Mouse (Mus musculus): ENCODE data around the gene Cd276. TPM values are rescaled to one million over a fixed set of nuclear protein-coding genes. Genes with fewer than 3 reads are reported as not detected.
"Not testable (repeated sequence)": the region's sequence is repeated elsewhere in the genome, so short reads cannot be mapped to it uniquely, and the experiment has no call there.

The Cd276 gene
- 53.6 and 55.8 TPM in 2 replicates for polyA plus RNA-seq (2015; fragmentation: Nextera tagmentation; extraction: Ambion mirVana)

DNA sequence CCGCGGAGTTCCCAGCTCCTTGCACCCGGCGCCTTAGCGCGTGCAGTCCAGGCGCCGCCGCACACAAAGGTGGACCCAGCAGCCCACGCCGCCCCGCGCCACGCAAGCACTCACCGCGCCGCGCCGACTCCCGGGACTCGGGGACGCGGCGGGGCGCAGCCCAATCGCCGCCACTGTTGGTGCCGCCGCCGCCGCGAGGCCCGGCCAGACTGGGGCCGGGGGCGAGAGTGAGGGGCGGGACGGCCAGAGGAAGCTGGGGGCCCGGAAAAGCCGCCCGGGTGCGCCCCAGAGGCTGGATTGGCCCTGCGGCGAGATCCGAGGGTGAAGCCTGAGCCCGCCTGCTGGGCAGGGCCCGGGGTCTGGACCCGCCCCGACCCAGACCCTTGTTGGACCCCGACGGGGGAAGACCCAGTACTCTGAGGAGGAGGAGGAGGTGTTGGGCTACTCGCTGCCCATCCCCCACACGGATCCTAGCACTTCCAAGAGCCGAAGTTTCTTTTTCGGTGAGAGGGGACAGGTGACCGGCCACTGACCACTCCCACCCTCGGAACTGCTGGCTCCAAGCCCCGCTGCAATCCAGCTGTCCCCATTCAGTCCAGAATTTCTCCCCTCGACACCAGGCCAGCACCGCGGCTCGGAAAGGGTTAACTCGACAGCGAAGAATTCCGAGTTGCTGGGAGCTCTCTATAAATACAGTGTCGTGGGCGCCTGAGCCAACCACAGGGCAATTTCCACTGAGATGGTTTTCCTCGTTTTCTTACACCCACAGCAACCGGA is at the start of gene Cd276:
Gene Cd276, minus strand, starts transcription at position 530 of the 777 bp plus-strand sequence.
- ATAC-seq (ENCODE audit: insufficient number of reproducible peaks, low FRiP score, low TSS enrichment, low read depth) = peak; percentile 79
- under 1% methylated on average over 68 of the region's 68 CpGs for WGBS
- H3K4me1 ChIP-seq = peaks cover 36% of the 10 kb centered on the region
- peak within 1 kb of the TSS; percentile 89 for H3K9ac ChIP-seq
- H3K36me3 ChIP-seq = no peaks in the 10 kb centered on the region
- no peaks in the 10 kb centered on the region for H3K27me3 ChIP-seq
- H3K4me2 ChIP-seq (replicated peaks) = peak within 1 kb of the TSS; percentile 86
- H3K27ac ChIP-seq (replicated peaks) = peak within 1 kb of the TSS; percentile 96
- no peaks in the 10 kb centered on the region for H3K9me3 ChIP-seq (replicated peaks)
- H3K4me3 ChIP-seq (replicated peaks) = peak within 1 kb of the TSS; percentile 84

DNA sequence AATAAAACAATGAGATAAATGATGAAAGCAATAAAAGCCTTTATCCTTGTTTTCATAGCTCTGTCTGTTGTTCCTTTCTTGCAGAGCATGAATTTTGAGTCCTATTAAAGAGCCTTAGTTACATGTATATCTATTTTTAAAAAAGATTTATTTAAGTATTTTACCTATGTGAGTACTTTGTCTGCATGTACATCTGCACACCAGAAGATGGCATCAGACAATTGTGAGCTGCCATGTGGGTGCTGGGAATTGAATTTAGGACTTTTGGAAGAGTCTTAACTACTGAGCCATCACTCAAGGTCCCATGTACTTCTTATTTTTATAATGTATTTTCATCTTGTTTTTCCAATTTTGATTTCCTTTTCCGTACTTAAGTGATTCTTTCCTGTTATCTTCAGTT is 40.1 kb upstream of the Cd276 start:
- no peak for ATAC-seq (ENCODE audit: insufficient number of reproducible peaks, low FRiP score, low TSS enrichment, low read depth)
- Histone ChIP-seq H3K4me3 (replicated peaks) (no peak overlapping the region), H3K27me3 (no peaks in the 10 kb centered on the region), H3K27ac (replicated peaks) (no peak overlapping the region), H3K36me3 (no peaks in the 10 kb centered on the region), H3K9me3 (replicated peaks) (no peaks in the 10 kb centered on the region), H3K4me2 (replicated peaks) (no peak overlapping the region), H3K9ac (no peak overlapping the region), H3K4me1 (peaks cover 10% of the 10 kb centered on the region; the same call in 1 of the 2 replicates)
- 86% methylated on average over 1 of the region's 1 CpGs for WGBS

DNA sequence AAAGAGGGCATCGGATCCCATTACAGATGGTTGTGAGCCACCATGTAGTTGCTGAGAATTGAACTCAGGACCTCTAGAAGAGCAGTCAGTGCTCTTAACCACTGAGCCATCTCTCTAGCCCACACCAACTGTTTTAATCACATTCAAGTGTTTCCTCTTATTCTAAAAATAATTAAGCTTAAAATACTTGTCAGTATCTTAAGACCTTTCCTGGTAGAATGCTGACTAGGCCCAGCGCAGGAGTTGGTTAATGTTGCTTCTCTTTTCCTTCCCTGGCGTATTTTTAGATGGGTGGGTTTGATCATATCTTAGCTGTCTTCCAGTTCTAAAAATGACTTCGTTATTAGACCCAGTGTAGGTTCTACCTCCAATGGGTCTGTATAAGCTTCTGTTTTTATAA is 33.4 kb upstream of the Cd276 start:
- ATAC-seq (ENCODE audit: insufficient number of reproducible peaks, low FRiP score, low TSS enrichment, low read depth) = no peak
- no peak overlapping the region for H3K9ac ChIP-seq
- peaks cover 8% of the 10 kb centered on the region; the same call in 1 of the 2 replicates for H3K4me1 ChIP-seq
- H3K27ac ChIP-seq (replicated peaks) = no peak overlapping the region
- H3K4me2 ChIP-seq (replicated peaks) = no peak overlapping the region
- H3K9me3 ChIP-seq (replicated peaks) = no peaks in the 10 kb centered on the region
- 0 out of 2 replicates have a peak, but pooled peaks cover 4% of the 10 kb centered on the region for H3K36me3 ChIP-seq
- no peak overlapping the region for H3K4me3 ChIP-seq (replicated peaks)
- no peaks in the 10 kb centered on the region for H3K27me3 ChIP-seq
- 82% methylated on average over 4 of the region's 4 CpGs for WGBS

DNA sequence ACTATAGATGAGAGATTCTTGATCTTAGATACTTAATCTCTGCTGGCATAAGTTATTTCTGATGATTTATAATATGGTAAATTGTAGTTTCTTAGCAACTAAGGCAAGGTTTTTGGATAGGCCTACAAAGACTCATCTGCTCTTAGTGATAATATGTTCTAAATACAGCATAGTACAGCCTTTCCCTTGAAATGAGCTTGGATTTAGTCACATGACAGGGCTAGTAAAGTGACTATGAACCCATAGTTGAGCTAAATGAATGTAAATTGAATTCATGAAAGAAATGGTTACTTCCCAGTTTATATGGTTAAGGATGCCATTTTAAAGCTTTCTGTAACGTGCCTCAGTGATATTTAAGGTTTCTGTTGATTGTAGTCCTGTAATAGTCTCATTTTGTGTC is 29.1 kb upstream of the Cd276 start:
- ATAC-seq (ENCODE audit: insufficient number of reproducible peaks, low FRiP score, low TSS enrichment, low read depth) = no peak
- whole genome bisulfite sequencing = 70% methylated on average over 1 of the region's 1 CpGs
- H3K27ac ChIP-seq (replicated peaks) = no peak overlapping the region
- no peak overlapping the region for H3K4me3 ChIP-seq (replicated peaks)
- H3K9me3 ChIP-seq (replicated peaks) = no peaks in the 10 kb centered on the region
- peaks cover 14% of the 10 kb centered on the region for H3K4me1 ChIP-seq
- no peaks in the 10 kb centered on the region for H3K27me3 ChIP-seq
- no peak overlapping the region for H3K4me2 ChIP-seq (replicated peaks)
- H3K36me3 ChIP-seq = 0 out of 2 replicates have a peak, but pooled peaks cover 4% of the 10 kb centered on the region
- no peak overlapping the region for H3K9ac ChIP-seq

DNA sequence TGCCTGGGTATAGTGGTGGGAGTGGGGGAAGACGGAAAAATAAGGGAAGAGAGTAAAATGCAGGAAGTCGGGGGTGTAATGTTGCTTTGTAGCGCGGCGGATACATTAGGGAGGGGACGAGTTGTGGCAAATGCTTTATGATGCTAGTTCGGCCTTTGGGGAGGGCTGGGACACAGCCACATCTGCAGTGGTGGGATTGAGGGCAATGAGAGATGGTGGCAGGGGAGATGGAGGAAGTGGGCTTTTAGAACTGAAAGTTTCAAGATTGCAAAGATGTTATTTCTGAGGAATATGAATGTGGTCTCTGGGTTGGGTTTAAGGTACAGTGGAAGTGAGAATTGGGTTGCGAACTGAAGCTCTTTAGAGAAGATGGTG is 28.0 kb upstream of the Cd276 start:
- WGBS = 1% methylated on average over 8 of the region's 8 CpGs
- Histone ChIP-seq H3K4me3 (replicated peaks) (peak overlapping the region; percentile 91), H3K36me3 (0 out of 2 replicates have a peak, but pooled peaks cover 4% of the 10 kb centered on the region), H3K27ac (replicated peaks) (peak overlapping the region; percentile 98), H3K4me1 (peaks cover 14% of the 10 kb centered on the region), H3K27me3 (no peaks in the 10 kb centered on the region), H3K9me3 (replicated peaks) (no peaks in the 10 kb centered on the region), H3K9ac (peak overlapping the region; percentile 97), H3K4me2 (replicated peaks) (peak overlapping the region; percentile 65)
- ATAC-seq (ENCODE audit: insufficient number of reproducible peaks, low FRiP score, low TSS enrichment, low read depth) = no peak

DNA sequence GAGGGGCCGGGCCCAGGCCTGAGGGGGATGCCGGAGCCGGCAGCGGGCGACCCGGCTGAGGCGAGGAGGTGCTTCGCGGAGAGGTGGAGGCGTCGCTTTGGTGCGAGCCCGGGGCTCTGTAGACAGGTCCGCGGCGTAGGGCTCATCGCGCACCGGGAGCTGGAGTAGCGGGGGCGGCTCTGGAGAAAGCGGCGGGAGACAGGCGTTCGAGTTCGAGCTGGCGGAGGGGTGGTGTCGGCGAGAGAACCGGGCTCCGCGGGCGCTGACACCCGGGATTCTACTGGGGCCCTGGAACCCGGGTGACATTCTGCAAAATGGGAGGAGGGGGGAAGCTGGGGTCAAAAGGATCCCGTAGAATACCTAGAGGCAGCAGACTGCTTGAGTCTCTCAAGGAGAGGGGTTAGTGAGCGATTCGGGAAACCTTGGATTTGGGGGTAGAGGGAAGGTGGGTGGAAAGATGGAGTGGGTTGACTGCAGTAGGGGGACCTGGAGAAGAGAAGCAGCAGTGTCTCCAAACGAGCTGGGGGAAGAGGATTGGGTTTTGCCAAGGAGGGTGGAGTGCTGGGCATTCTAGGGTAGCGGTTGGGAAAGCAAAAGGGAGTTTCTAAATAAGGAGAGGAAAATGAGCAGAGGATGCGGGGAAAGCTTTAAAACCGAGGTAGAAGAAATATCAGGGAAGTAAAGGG is 27.5 kb upstream of the Cd276 start:
- peak overlapping the region; percentile 98 for H3K27ac ChIP-seq (replicated peaks)
- H3K9me3 ChIP-seq (replicated peaks) = no peaks in the 10 kb centered on the region
- peak overlapping the region; percentile 97 for H3K9ac ChIP-seq
- peaks cover 14% of the 10 kb centered on the region for H3K4me1 ChIP-seq
- H3K27me3 ChIP-seq = no peaks in the 10 kb centered on the region
- H3K4me2 ChIP-seq (replicated peaks) = peak overlapping the region; percentile 65
- 0 out of 2 replicates have a peak, but pooled peaks cover 1% of the 10 kb centered on the region for H3K36me3 ChIP-seq
- under 1% methylated on average over 42 of the region's 42 CpGs for WGBS
- ATAC-seq (ENCODE audit: insufficient number of reproducible peaks, low FRiP score, low TSS enrichment, low read depth) = peak; percentile 52
- H3K4me3 ChIP-seq (replicated peaks) = peak overlapping the region; percentile 91

DNA sequence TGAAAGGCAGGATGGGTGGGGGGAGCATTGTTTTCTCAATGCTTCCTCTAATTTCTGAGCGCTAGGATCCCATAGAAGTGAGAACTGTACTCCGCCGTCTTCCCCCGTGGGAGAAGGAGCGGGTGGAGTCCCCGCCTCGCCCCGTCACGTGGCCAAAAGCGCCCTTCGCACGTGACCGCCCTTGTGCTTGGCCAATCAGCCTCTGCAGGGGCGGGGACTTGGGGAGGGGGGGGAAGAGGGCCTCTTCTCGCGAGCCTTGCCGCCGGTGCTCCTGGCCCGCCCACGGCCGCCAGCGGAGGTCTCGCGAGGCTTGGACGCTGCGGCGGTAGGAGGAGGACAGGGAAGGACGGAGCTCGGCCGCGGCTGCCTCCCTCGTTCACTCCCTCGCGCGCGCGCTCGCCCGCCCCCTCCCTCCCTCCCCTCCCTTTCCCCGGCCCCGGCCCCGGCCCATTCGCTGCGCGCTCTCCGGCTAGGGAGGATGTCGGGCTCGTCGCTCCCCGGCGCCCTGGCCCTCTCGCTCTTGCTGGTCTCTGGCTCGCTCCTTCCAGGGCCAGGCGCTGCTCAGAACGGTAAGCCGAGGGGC is 26.8 kb upstream of the Cd276 start, which contains the start of gene Nptn:
Gene Nptn, plus strand, starts transcription at position 283 of the 583 bp plus-strand sequence.
- ATAC-seq (ENCODE audit: insufficient number of reproducible peaks, low FRiP score, low TSS enrichment, low read depth) = peak; percentile 99

DNA sequence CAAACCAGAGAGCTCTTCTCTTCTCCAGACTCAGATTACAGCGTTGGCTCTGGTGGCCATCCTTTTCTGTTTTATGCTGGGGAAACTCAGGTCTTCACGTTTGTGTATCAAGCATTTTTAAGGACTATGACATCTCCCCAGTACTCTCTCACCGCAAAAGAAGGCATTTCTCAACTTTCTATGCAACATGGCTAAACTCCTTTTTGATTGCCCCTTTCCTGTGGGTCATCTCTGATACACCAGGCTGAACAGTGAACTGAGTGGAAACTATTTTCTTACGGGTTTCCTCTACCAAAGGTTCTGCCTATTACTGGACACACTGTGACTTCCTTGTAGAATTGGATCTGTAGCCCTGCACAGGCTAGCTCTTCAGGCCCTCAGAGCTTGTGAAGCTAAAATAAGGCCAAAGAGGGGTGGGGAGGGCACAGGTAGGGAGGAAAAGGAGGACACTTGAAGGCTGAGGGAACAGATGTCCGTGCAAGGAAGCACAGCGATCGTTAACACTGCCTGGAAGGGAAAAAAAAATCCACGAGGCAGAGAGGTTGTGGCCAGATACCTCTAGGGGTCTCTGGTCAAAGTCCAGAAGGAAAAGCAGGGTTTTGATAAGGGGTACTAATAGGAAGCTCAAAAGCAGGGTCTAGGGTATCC is 26.2 kb upstream of the Cd276 start:
- Histone ChIP-seq H3K9me3 (replicated peaks) (no peaks in the 10 kb centered on the region), H3K4me1 (peaks cover 14% of the 10 kb centered on the region), H3K4me2 (replicated peaks) (peak overlapping the region; percentile 58), H3K4me3 (replicated peaks) (peak overlapping the region; percentile 91), H3K9ac (peak overlapping the region; percentile 33), H3K27me3 (no peaks in the 10 kb centered on the region), H3K27ac (replicated peaks) (peak overlapping the region; percentile 86), H3K36me3 (no peaks in the 10 kb centered on the region)
- 24% methylated on average over 8 of the region's 8 CpGs for WGBS
- no peak for ATAC-seq (ENCODE audit: insufficient number of reproducible peaks, low FRiP score, low TSS enrichment, low read depth)

More for the DNA sequence above, 26.8 kb upstream of the Cd276 start, which contains the start of gene Nptn:
- peak within 1 kb of the TSS; percentile 98 for H3K27ac ChIP-seq (replicated peaks)
- peak within 1 kb of the TSS; percentile 97 for H3K9ac ChIP-seq
- H3K4me1 ChIP-seq = peaks cover 14% of the 10 kb centered on the region
- no peaks in the 10 kb centered on the region for H3K27me3 ChIP-seq
- H3K9me3 ChIP-seq (replicated peaks) = no peaks in the 10 kb centered on the region
- peak within 1 kb of the TSS; percentile 65 for H3K4me2 ChIP-seq (replicated peaks)
- 1% methylated on average over 46 of the region's 56 CpGs for WGBS
- no peaks in the 10 kb centered on the region for H3K36me3 ChIP-seq
- peak within 1 kb of the TSS; percentile 91 for H3K4me3 ChIP-seq (replicated peaks)

DNA sequence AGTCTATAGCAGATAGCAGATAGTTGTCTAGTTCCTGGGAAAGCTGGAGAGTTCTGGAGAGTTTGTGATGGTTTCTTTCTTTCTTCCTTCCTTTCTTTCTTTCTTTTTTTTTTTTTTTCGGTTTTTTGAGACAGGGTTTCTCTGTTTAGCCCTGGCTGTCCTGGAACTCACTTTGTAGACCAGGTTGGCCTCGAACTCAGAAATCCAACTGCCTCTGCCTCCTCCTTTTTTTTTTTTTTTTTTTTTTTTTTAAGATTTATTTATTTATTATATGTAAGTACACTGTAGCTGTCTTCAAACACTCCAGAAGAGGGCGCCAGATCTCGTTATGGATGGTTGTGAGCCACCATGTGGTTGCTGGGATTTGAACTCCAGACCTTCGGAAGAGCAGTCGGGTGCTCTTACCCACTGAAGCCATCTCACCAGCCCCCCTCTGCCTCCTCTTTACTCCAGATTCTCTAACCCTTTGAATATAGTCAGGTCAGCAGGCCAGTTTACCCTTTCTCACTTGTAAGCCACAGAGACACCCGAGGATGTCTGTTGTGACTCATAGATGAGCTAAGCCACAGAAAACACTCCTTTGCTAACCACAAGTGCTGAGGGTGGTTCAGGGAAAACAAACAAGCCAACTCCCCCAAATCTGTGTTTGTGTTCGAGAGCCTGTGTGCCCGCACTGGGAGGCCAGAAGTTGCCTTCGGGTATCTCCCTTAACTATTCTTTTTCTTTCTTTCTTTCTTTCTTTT is 25.4 kb upstream of the Cd276 start:
- H3K36me3 ChIP-seq; H3K27me3 ChIP-seq; H3K4me2 ChIP-seq (replicated peaks); H3K9me3 ChIP-seq (replicated peaks); H3K4me3 ChIP-seq (replicated peaks); H3K9ac ChIP-seq; ATAC-seq (ENCODE audit: insufficient number of reproducible peaks, low FRiP score, low TSS enrichment, low read depth): not testable (repeated sequence)
- Histone ChIP-seq H3K27ac (replicated peaks) (peak overlapping the region; percentile 86), H3K4me1 (peaks cover 14% of the 10 kb centered on the region)
- WGBS = 71% methylated on average over 10 of the region's 10 CpGs

DNA sequence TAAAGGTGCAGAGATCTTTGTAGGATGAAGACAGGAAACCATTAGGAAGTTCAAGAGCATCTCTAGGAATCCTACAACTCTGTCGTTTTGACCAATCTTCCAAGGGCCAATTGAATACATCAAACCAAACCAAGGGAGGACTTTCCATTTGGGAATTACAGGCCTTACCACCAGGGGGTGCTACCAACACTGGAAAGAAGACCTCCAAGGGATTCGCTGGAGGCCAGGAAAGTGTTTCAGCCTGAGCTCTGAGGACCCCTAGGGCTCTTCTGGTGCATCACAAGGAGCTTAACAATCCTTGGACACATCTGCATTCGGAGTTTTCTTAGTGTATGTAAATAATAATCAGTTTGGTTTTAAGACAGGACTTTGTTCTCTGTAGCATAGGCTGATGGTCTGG is 23.4 kb upstream of the Cd276 start:
- no peak for ATAC-seq (ENCODE audit: insufficient number of reproducible peaks, low FRiP score, low TSS enrichment, low read depth)
- WGBS = 22% methylated on average over 3 of the region's 3 CpGs

More for the DNA sequence above, 23.4 kb upstream of the Cd276 start:
- no peaks in the 10 kb centered on the region for H3K9me3 ChIP-seq (replicated peaks)
- H3K27me3 ChIP-seq = no peaks in the 10 kb centered on the region
- no peaks in the 10 kb centered on the region for H3K36me3 ChIP-seq
- H3K9ac ChIP-seq = no peak overlapping the region
- peaks cover 11% of the 10 kb centered on the region for H3K4me1 ChIP-seq
- H3K27ac ChIP-seq (replicated peaks) = no peak overlapping the region
- no peak overlapping the region for H3K4me3 ChIP-seq (replicated peaks)
- H3K4me2 ChIP-seq (replicated peaks) = no peak overlapping the region

Data from embryonic facial prominence, embryonic 15.5 days (tissue).